Mouse (Mus musculus) megakaryocyte, embryonic 14.5 days (primary cell): ENCODE measurements around the gene Kri1.

Source experiments
- FLI1 ChIP-seq: IDR thresholded peaks from 2 replicates; pipeline ENCODE4 v1.6.1; 2012; ENCODE audit warnings: low read length, inconsistent platforms, mixed read lengths
- GATA1 ChIP-seq: IDR thresholded peaks from 3 replicates; pipeline ENCODE4 v1.6.1; 2012; ENCODE audit warnings: mixed read lengths, low read length, inconsistent platforms, borderline replicate concordance

- TF ChIP-seq GATA1 (no peak), FLI1 (no peak)
These were observed 27.2 kb downstream of the Kri1 start for GRCm38 (mm10) chr9:21260491-21261040.
